Mouse (Mus musculus): ENCODE measurements at regions not wholly inside any gene's neighbourhood (a gene's known extent, or its start where the extent isn't known, plus 50 kb on each side); places are given as distances from the start of the nearest gene placed in this dataset.

DNA sequence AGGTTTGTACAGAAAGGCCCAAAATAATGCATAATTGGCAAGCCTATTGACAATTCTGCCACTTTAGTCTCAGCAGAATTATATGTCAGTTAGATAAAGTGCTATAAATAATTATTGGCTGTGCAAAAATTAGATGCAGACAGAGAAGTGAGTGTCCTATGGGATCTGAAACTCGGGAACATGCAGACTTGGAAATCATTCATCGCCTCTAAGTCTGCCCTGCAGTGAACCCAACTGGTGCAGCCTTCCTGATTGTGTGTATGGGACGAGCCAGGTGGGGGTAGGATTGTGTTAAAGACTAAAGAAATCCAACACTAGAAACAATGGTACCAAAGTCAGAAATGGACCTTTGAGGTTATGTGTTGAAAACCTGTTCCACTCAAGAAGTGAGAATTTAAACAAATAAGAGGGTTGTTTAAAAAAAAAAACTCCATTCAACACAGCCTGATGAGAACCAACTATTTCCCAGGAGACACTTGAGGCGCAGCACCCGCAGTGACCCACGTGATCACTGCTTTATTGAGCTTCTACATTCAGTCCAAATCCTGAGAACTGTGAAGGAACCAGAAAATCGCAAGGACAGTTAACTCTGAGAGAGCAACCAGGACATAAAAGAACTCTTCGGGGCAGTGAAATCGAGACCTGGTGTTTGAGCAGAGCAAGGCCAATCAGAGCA, 57.4 kb upstream of the Acsl1 start:
- H3K27ac ChIP-seq (ENCODE audit: control insufficient read depth, low read depth, low read length), result no peak overlapping the region
- H3K4me3 ChIP-seq (ENCODE audit: control insufficient read depth in 1 of 2, insufficient read depth in 1 of 2, low read depth in 2 of 2, low read length in 2 of 2), result no peak overlapping the region
- TF ChIP-seq ELF1 (IDR thresholded peaks at IDR 0.05; ENCODE audit: low read depth, low read length), result no peak
- TF ChIP-seq POLR2AphosphoS5 (IDR thresholded peaks at IDR 0.05; ENCODE audit: borderline replicate concordance, low read depth, low read length), result no peak
- no peak for TF ChIP-seq MAFK (IDR thresholded peaks at IDR 0.05; ENCODE audit: borderline replicate concordance, low read depth, low read length)
- no peak for TF ChIP-seq NELFE (IDR thresholded peaks at IDR 0.05; ENCODE audit: low read depth, low read length)
- TF ChIP-seq UBTF (IDR thresholded peaks at IDR 0.05; ENCODE audit: borderline replicate concordance, insufficient read depth, low read depth, low read length), result no peak
- TF ChIP-seq MEF2A (IDR thresholded peaks at IDR 0.05; ENCODE audit: extremely low read depth, insufficient replicate concordance, low read depth, low read length, poor library complexity, severe bottlenecking), result no peak
- TF ChIP-seq GATA1 (IDR thresholded peaks at IDR 0.05; ENCODE audit: low read depth, low read length), result no peak
- no peak for TF ChIP-seq RCOR1 (IDR thresholded peaks at IDR 0.05; ENCODE audit: low read depth, low read length)
- TF ChIP-seq MAZ (IDR thresholded peaks at IDR 0.05; ENCODE audit: low read depth, low read length), result no peak
- TF ChIP-seq ZKSCAN1 (IDR thresholded peaks at IDR 0.05; ENCODE audit: low read depth, low read length), result no peak
- no peak for TF ChIP-seq ETS1 (IDR thresholded peaks at IDR 0.05; ENCODE audit: low read depth, low read length)
- peaks cover 5 to 20% of the 10 kb centered on the region in 2 experiments; a peak in 2 of 4 replicates for H3K4me1 ChIP-seq (ENCODE audit: control insufficient read depth in 1 of 2, insufficient read depth in 2 of 2, low read length in 2 of 2)
- no peaks in the 10 kb centered on the region for H3K27me3 ChIP-seq (ENCODE audit: control insufficient read depth in 1 of 2, insufficient read depth in 2 of 2, low read length in 2 of 2)
- no peaks in the 10 kb centered on the region for H3K9me3 ChIP-seq (replicated peaks; ENCODE audit: insufficient read depth, low read length)
- no peak overlapping the region for H3K9ac ChIP-seq (ENCODE audit: control insufficient read depth, low read depth, low read length, poor library complexity, severe bottlenecking)
- H3K36me3 ChIP-seq (ENCODE audit: control insufficient read depth in 1 of 2, insufficient read depth in 2 of 2, low read length in 2 of 2), result peaks cover 0 to 16% of the 10 kb centered on the region in 2 experiments; a peak in 2 of 4 replicates
- H3K79me2 ChIP-seq (ENCODE audit: control insufficient read depth, insufficient read depth, low read length, poor library complexity), result no peaks in the 10 kb centered on the region
- no peak for DNase-seq (ENCODE audit: low read depth, low spot score)

GRCm38 (mm10) chr8:46414874-46415273, 56.0 kb upstream of the Acsl1 start:
- Histone ChIP-seq H3K36me3 (ENCODE audit: control insufficient read depth in 1 of 2, insufficient read depth in 2 of 2, low read length in 2 of 2) (peaks cover 0 to 16% of the 10 kb centered on the region in 2 experiments; a peak in 2 of 4 replicates), H3K4me1 (ENCODE audit: control insufficient read depth in 1 of 2, insufficient read depth in 2 of 2, low read length in 2 of 2) (peaks cover 5 to 20% of the 10 kb centered on the region in 2 experiments; a peak in 2 of 4 replicates), H3K27ac (ENCODE audit: control insufficient read depth, low read depth, low read length) (no peak overlapping the region), H3K4me3 (ENCODE audit: control insufficient read depth in 1 of 2, insufficient read depth in 1 of 2, low read depth in 2 of 2, low read length in 2 of 2) (no peak overlapping the region), H3K9me3 (replicated peaks; ENCODE audit: insufficient read depth, low read length) (no peaks in the 10 kb centered on the region), H3K27me3 (ENCODE audit: control insufficient read depth in 1 of 2, insufficient read depth in 2 of 2, low read length in 2 of 2) (peaks cover 0 to 2% of the 10 kb centered on the region in 2 experiments; a peak in 1 of 4 replicates), H3K9ac (ENCODE audit: control insufficient read depth, low read depth, low read length, poor library complexity, severe bottlenecking) (no peak overlapping the region), H3K79me2 (ENCODE audit: control insufficient read depth, insufficient read depth, low read length, poor library complexity) (no peaks in the 10 kb centered on the region)
- DNase-seq (ENCODE audit: low read depth, low spot score), result no peak
- TF ChIP-seq TBP (IDR thresholded peaks at IDR 0.05; ENCODE audit: low read depth, low read length), result no peak

DNA sequence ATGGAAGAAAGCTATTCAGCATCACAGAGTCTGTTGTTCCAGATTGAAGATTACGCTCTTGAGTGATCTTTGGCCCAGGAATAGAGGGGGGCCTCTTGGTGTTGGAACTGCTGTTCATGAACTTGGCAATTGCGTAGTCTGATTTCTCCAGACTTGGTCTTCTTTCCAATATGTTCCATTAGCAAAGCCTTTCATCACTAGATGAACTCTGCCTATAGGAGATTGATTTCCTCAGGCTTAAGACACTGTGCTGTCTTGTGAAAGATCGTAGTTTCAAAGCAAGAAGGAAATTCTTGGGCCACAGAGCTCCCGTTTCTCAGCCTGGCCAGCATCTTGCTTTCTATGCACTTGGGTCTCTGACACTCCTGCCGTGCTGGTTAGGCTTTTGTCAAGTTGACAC, 51.4 kb upstream of the Acsl1 start:
- Histone ChIP-seq H3K36me3 (ENCODE audit: control insufficient read depth in 1 of 2, insufficient read depth in 2 of 2, low read length in 2 of 2) (no peaks in the 10 kb centered on the region), H3K79me2 (ENCODE audit: control insufficient read depth, insufficient read depth, low read length, poor library complexity) (no peaks in the 10 kb centered on the region), H3K27me3 (ENCODE audit: control insufficient read depth in 1 of 2, insufficient read depth in 2 of 2, low read length in 2 of 2) (peaks cover 0 to 5% of the 10 kb centered on the region in 2 experiments; a peak in 2 of 4 replicates), H3K27ac (ENCODE audit: control insufficient read depth, low read depth, low read length) (no peak overlapping the region), H3K9ac (ENCODE audit: control insufficient read depth, low read depth, low read length, poor library complexity, severe bottlenecking) (no peak overlapping the region), H3K4me1 (ENCODE audit: control insufficient read depth in 1 of 2, insufficient read depth in 2 of 2, low read length in 2 of 2) (no peaks in the 10 kb centered on the region), H3K4me3 (ENCODE audit: control insufficient read depth in 1 of 2, insufficient read depth in 1 of 2, low read depth in 2 of 2, low read length in 2 of 2) (no peak overlapping the region), H3K9me3 (replicated peaks; ENCODE audit: insufficient read depth, low read length) (no peaks in the 10 kb centered on the region)
- DNase-seq (ENCODE audit: low read depth, low spot score), result no peak
- TF ChIP-seq NELFE (IDR thresholded peaks at IDR 0.05; ENCODE audit: low read depth, low read length) (no peak), POLR2AphosphoS2 (IDR thresholded peaks at IDR 0.05; ENCODE audit: low read length) (no peak), GABPA (IDR thresholded peaks at IDR 0.05; ENCODE audit: low read depth, low read length) (no peak), TAL1 (IDR thresholded peaks at IDR 0.05; ENCODE audit: low read length) (no peak), JUND (IDR thresholded peaks at IDR 0.05; ENCODE audit: low read depth, low read length) (no peak), RAD21 (IDR thresholded peaks at IDR 0.05; ENCODE audit: low read depth, low read length) (no peak), ZC3H11A (IDR thresholded peaks at IDR 0.05; ENCODE audit: low read depth, low read length) (no peak), MAZ (IDR thresholded peaks at IDR 0.05; ENCODE audit: low read depth, low read length) (no peak), CHD1 (IDR thresholded peaks at IDR 0.05; ENCODE audit: low read depth, low read length) (no peak), MYC (IDR thresholded peaks at IDR 0.05; ENCODE audit: low read depth, low read length) (no peak), MXI1 (IDR thresholded peaks at IDR 0.05; ENCODE audit: low read depth, low read length) (no peak), ZKSCAN1 (IDR thresholded peaks at IDR 0.05; ENCODE audit: low read depth, low read length) (no peak), CTCF (IDR thresholded peaks at IDR 0.05 in 2 of 3, conservative IDR thresholded peaks at IDR 0.05 in 1 of 3; ENCODE audit: control insufficient read depth in 1 of 3, insufficient read depth in 1 of 3, low read depth in 2 of 3, low read length in 3 of 3, poor library complexity in 1 of 3, severe bottlenecking in 1 of 3) (no peak)

Measured in MEL (cell line).